Mouse (Mus musculus): ENCODE data around the gene Ctnnd1. TPM values are rescaled to one million over a fixed set of nuclear protein-coding genes. Genes with fewer than 3 reads are reported as not detected.

The Ctnnd1 gene
- polyA plus RNA-seq, 1 experiment = 42.1 TPM

- Histone ChIP-seq H3K27ac (ENCODE audit: insufficient read depth, low read length) (no peak overlapping the region; the same call in 1 of the 2 replicates), H3K4me1 (ENCODE audit: control insufficient read depth, insufficient read depth, low read length) (no peaks in the 10 kb centered on the region), H3K4me3 (ENCODE audit: insufficient read depth, low read length) (peak overlapping the region; percentile 96)
- TF ChIP-seq CTCF (IDR thresholded peaks at IDR 0.05; ENCODE audit: extremely low read depth, insufficient read depth, low read length) = no peak
- TF ChIP-seq POLR2A (IDR thresholded peaks at IDR 0.05; ENCODE audit: extremely low read depth, insufficient read depth, low read length) = no peak
Observed at GRCm38 (mm10) chr2:84649674-84650073, 891 bp downstream of the Ctnnd1 start.

GRCm38 (mm10) chr2:84648369-84648768 is 2.2 kb downstream of the Ctnnd1 start:
- no peak overlapping the region for H3K27ac ChIP-seq (ENCODE audit: insufficient read depth, low read length)
- TF ChIP-seq POLR2A (IDR thresholded peaks at IDR 0.05; ENCODE audit: extremely low read depth, insufficient read depth, low read length) (no peak), CTCF (IDR thresholded peaks at IDR 0.05; ENCODE audit: extremely low read depth, insufficient read depth, low read length) (no peak)
- no peaks in the 10 kb centered on the region for H3K4me1 ChIP-seq (ENCODE audit: control insufficient read depth, insufficient read depth, low read length)
- H3K4me3 ChIP-seq (ENCODE audit: insufficient read depth, low read length) = peak overlapping the region; percentile 96

GRCm38 (mm10) chr2:84647051-84647568 is 3.5 kb downstream of the Ctnnd1 start:
- Histone ChIP-seq H3K4me1 (ENCODE audit: control insufficient read depth, insufficient read depth, low read length) (0 out of 2 replicates have a peak, but pooled peaks cover 1% of the 10 kb centered on the region), H3K4me3 (ENCODE audit: insufficient read depth, low read length) (no peak overlapping the region; the same call in 1 of the 2 replicates), H3K27ac (ENCODE audit: insufficient read depth, low read length) (no peak overlapping the region)
- no peak for TF ChIP-seq CTCF (IDR thresholded peaks at IDR 0.05; ENCODE audit: extremely low read depth, insufficient read depth, low read length)
- TF ChIP-seq POLR2A (IDR thresholded peaks at IDR 0.05; ENCODE audit: extremely low read depth, insufficient read depth, low read length) = no peak

GRCm38 (mm10) chr2:84646138-84646537 is 4.4 kb downstream of the Ctnnd1 start:
- Histone ChIP-seq H3K27ac (ENCODE audit: insufficient read depth, low read length) (no peak overlapping the region), H3K4me1 (ENCODE audit: control insufficient read depth, insufficient read depth, low read length) (0 out of 2 replicates have a peak, but pooled peaks cover 1% of the 10 kb centered on the region), H3K4me3 (ENCODE audit: insufficient read depth, low read length) (no peak overlapping the region)
- TF ChIP-seq CTCF (IDR thresholded peaks at IDR 0.05; ENCODE audit: extremely low read depth, insufficient read depth, low read length) = no peak
- TF ChIP-seq POLR2A (IDR thresholded peaks at IDR 0.05; ENCODE audit: extremely low read depth, insufficient read depth, low read length) = no peak

GRCm38 (mm10) chr2:84640833-84641232 is 9.7 kb downstream of the Ctnnd1 start:
- TF ChIP-seq CTCF (IDR thresholded peaks at IDR 0.05; ENCODE audit: extremely low read depth, insufficient read depth, low read length) = no peak
- H3K4me3 ChIP-seq (ENCODE audit: insufficient read depth, low read length) = no peak overlapping the region
- H3K27ac ChIP-seq (ENCODE audit: insufficient read depth, low read length) = no peak overlapping the region
- H3K4me1 ChIP-seq (ENCODE audit: control insufficient read depth, insufficient read depth, low read length) = peaks cover 7% of the 10 kb centered on the region

- TF ChIP-seq CTCF (IDR thresholded peaks at IDR 0.05; ENCODE audit: extremely low read depth, insufficient read depth, low read length) = no peak
- no peak for TF ChIP-seq POLR2A (IDR thresholded peaks at IDR 0.05; ENCODE audit: extremely low read depth, insufficient read depth, low read length)
- no peak overlapping the region for H3K4me3 ChIP-seq (ENCODE audit: insufficient read depth, low read length)
- H3K27ac ChIP-seq (ENCODE audit: insufficient read depth, low read length) = no peak overlapping the region
- H3K4me1 ChIP-seq (ENCODE audit: control insufficient read depth, insufficient read depth, low read length) = peaks cover 7% of the 10 kb centered on the region
Observed at GRCm38 (mm10) chr2:84638428-84639220, 11.9 kb downstream of the Ctnnd1 start.

GRCm38 (mm10) chr2:84637452-84638165 is 13.0 kb downstream of the Ctnnd1 start:
- Histone ChIP-seq H3K4me3 (ENCODE audit: insufficient read depth, low read length) (no peak overlapping the region), H3K27ac (ENCODE audit: insufficient read depth, low read length) (peak overlapping the region; percentile 51; the same call in 1 of the 2 replicates), H3K4me1 (ENCODE audit: control insufficient read depth, insufficient read depth, low read length) (peaks cover 5% of the 10 kb centered on the region)
- TF ChIP-seq CTCF (IDR thresholded peaks at IDR 0.05; ENCODE audit: extremely low read depth, insufficient read depth, low read length) (no peak), POLR2A (IDR thresholded peaks at IDR 0.05; ENCODE audit: extremely low read depth, insufficient read depth, low read length) (no peak)

GRCm38 (mm10) chr2:84636231-84636741 is 14.3 kb downstream of the Ctnnd1 start:
- Histone ChIP-seq H3K4me3 (ENCODE audit: insufficient read depth, low read length) (no peak overlapping the region), H3K4me1 (ENCODE audit: control insufficient read depth, insufficient read depth, low read length) (peaks cover 5% of the 10 kb centered on the region), H3K27ac (ENCODE audit: insufficient read depth, low read length) (peak overlapping the region; percentile 86)
- no peak for TF ChIP-seq POLR2A (IDR thresholded peaks at IDR 0.05; ENCODE audit: extremely low read depth, insufficient read depth, low read length)
- TF ChIP-seq CTCF (IDR thresholded peaks at IDR 0.05; ENCODE audit: extremely low read depth, insufficient read depth, low read length) = no peak

- H3K4me3 ChIP-seq (ENCODE audit: insufficient read depth, low read length) = no peak overlapping the region
- TF ChIP-seq CTCF (IDR thresholded peaks at IDR 0.05; ENCODE audit: extremely low read depth, insufficient read depth, low read length) = no peak
- TF ChIP-seq POLR2A (IDR thresholded peaks at IDR 0.05; ENCODE audit: extremely low read depth, insufficient read depth, low read length) = no peak
- H3K4me1 ChIP-seq (ENCODE audit: control insufficient read depth, insufficient read depth, low read length) = peaks cover 5% of the 10 kb centered on the region
- peak overlapping the region; percentile 67; the same call in 1 of the 2 replicates for H3K27ac ChIP-seq (ENCODE audit: insufficient read depth, low read length)
Observed at GRCm38 (mm10) chr2:84635611-84636010, 15.0 kb downstream of the Ctnnd1 start.

Data from cortical plate, adult 2 months (tissue).